Mouse (Mus musculus): ENCODE data around the gene Rae1.

Rae1 gene

GRCm38 (mm10) chr2:173048041-173048745 lies 48.3 kb downstream of the Rae1 start:
- DNase-seq (ENCODE audit: extremely low spot score), result no peak

GRCm38 (mm10) chr2:173049231-173049630 lies 49.3 kb downstream of the Rae1 start:
- DNase-seq (ENCODE audit: extremely low spot score), result no peak

- DNase-seq (ENCODE audit: extremely low spot score), result no peak
Measured at GRCm38 (mm10) chr2:173049817-173050216, 49.9 kb downstream of the Rae1 start.

GRCm38 (mm10) chr2:173050604-173051382 lies 50.9 kb downstream of the Rae1 start:
- DNase-seq (ENCODE audit: extremely low spot score), result no peak

- no peak for DNase-seq (ENCODE audit: extremely low spot score)
Measured at GRCm38 (mm10) chr2:173052881-173053280, 53.0 kb downstream of the Rae1 start.

GRCm38 (mm10) chr2:173053846-173054245 lies 53.9 kb downstream of the Rae1 start:
- DNase-seq (ENCODE audit: extremely low spot score), result no peak

- DNase-seq (ENCODE audit: extremely low spot score), result no peak
Measured at GRCm38 (mm10) chr2:173056303-173056881, 56.5 kb downstream of the Rae1 start.

- DNase-seq (ENCODE audit: extremely low spot score), result no peak
Measured at GRCm38 (mm10) chr2:173056882-173057315, 57.0 kb downstream of the Rae1 start.

GRCm38 (mm10) chr2:173057623-173058022 lies 57.7 kb downstream of the Rae1 start:
- DNase-seq (ENCODE audit: extremely low spot score), result no peak

- DNase-seq (ENCODE audit: extremely low spot score), result no peak
Measured at GRCm38 (mm10) chr2:173058263-173058662, 58.3 kb downstream of the Rae1 start.

- DNase-seq (ENCODE audit: extremely low spot score), result no peak
Measured at GRCm38 (mm10) chr2:173060450-173060849, 60.5 kb downstream of the Rae1 start.

GRCm38 (mm10) chr2:173061443-173062351 lies 61.8 kb downstream of the Rae1 start:
- DNase-seq (ENCODE audit: extremely low spot score), result no peak

- DNase-seq (ENCODE audit: extremely low spot score), result no peak
Measured at GRCm38 (mm10) chr2:173063219-173063618, 63.3 kb downstream of the Rae1 start.

- DNase-seq (ENCODE audit: extremely low spot score), result no peak
Measured at GRCm38 (mm10) chr2:173064864-173065263, 64.9 kb downstream of the Rae1 start.
